Mouse (Mus musculus) heart, adult 11 months (tissue): ENCODE measurements around the gene Cavin3.

Experiments used
- DNase-seq: peaks from one replicate; pipeline ENCODE4 v3.0.0; 2022

Gene Cavin3

GRCm38 (mm10) chr7:105480081-105480480 lies 2.0 kb downstream of the Cavin3 start:
- no peak for DNase-seq

GRCm38 (mm10) chr7:105479232-105479631 lies 2.9 kb downstream of the Cavin3 start:
- no peak for DNase-seq

- peak; percentile 75 for DNase-seq
Measured at GRCm38 (mm10) chr7:105478344-105478743, 3.8 kb downstream of the Cavin3 start.

GRCm38 (mm10) chr7:105477841-105478240 lies 4.3 kb downstream of the Cavin3 start:
- DNase-seq = peak; percentile 93

- no peak for DNase-seq
Measured at GRCm38 (mm10) chr7:105477433-105477700, 4.7 kb downstream of the Cavin3 start.

GRCm38 (mm10) chr7:105476683-105477432 lies 5.2 kb downstream of the Cavin3 start:
- peak; percentile 81 for DNase-seq

GRCm38 (mm10) chr7:105475396-105475949 lies 6.6 kb downstream of the Cavin3 start:
- peak; percentile 94 for DNase-seq

GRCm38 (mm10) chr7:105474771-105475315 lies 7.3 kb downstream of the Cavin3 start:
- peak; percentile 77 for DNase-seq

- peak; percentile 11 for DNase-seq
Measured at GRCm38 (mm10) chr7:105472607-105473006, 9.5 kb downstream of the Cavin3 start.

- peak; percentile 67 for DNase-seq
Measured at GRCm38 (mm10) chr7:105465505-105465904, 16.6 kb downstream of the Cavin3 start.

- DNase-seq = no peak
Measured at GRCm38 (mm10) chr7:105458546-105458945, 23.6 kb downstream of the Cavin3 start.

GRCm38 (mm10) chr7:105453345-105453744 lies 28.8 kb downstream of the Cavin3 start:
- DNase-seq = peak; percentile 60

GRCm38 (mm10) chr7:105445076-105445475 lies 37.0 kb downstream of the Cavin3 start:
- peak; percentile 46 for DNase-seq

GRCm38 (mm10) chr7:105441426-105441825 lies 40.7 kb downstream of the Cavin3 start:
- peak; percentile 3 for DNase-seq

- peak; percentile 85 for DNase-seq
Measured at GRCm38 (mm10) chr7:105437979-105438772, 43.9 kb downstream of the Cavin3 start.

- DNase-seq = peak; percentile 85
Measured at GRCm38 (mm10) chr7:105434798-105435197, 47.3 kb downstream of the Cavin3 start.

GRCm38 (mm10) chr7:105433859-105434258 lies 48.2 kb downstream of the Cavin3 start:
- peak; percentile 77 for DNase-seq

- peak; percentile 49 for DNase-seq
Measured at GRCm38 (mm10) chr7:105432058-105432457, 50.0 kb downstream of the Cavin3 start.
